In genomic region chr6:55775527-55775926, GRCm38 (mm10) we compare ENCODE assay signal across 18 mouse cellular contexts.
"Had no signal": no experiment of that assay in that cellular context is flagged by ENCODE, and none has a peak within 500 bp of the region (broad histone marks: within the 10 kb centered on the region; RNA-seq: fewer than 3 reads in every experiment).

No protein-coding gene starts in this region.

- DNase-seq: lung, embryonic 14.5 days; lung, postnatal 10 days; lung, postnatal 4 days; midbrain, embryonic 14.5 days; retina, postnatal 1 day; right cerebral cortex, adult 18-20 months; right cerebral cortex, postnatal 25 days; right cerebral cortex, postnatal 4 days; spleen, adult 18-20 months; thymus, adult 18-20 months; thymus, postnatal 14 days; thymus, postnatal 36 days had no signal

- H3K9ac ChIP-seq: lung, embryonic 14.5 days; midbrain, embryonic 12.5 days; neural tube, embryonic 13.5 days; neural tube, embryonic 15.5 days had no signal

- H3K4me2 ChIP-seq: lung, embryonic 14.5 days; midbrain, embryonic 12.5 days; neural tube, embryonic 13.5 days; neural tube, embryonic 15.5 days had no signal

- H3K27ac ChIP-seq: midbrain, embryonic 10.5 days; midbrain, embryonic 12.5 days; neural tube, embryonic 13.5 days; neural tube, embryonic 15.5 days had no signal

- H3K4me3 ChIP-seq: midbrain, embryonic 10.5 days; midbrain, embryonic 12.5 days; myocyte; neural tube, embryonic 13.5 days; neural tube, embryonic 15.5 days had no signal

- H3K27me3 ChIP-seq: midbrain, embryonic 12.5 days; neural tube, embryonic 13.5 days; neural tube, embryonic 15.5 days had no signal

- H3K36me3 ChIP-seq: midbrain, embryonic 10.5 days; midbrain, embryonic 12.5 days; neural tube, embryonic 13.5 days; neural tube, embryonic 15.5 days had no signal

- ATAC-seq: midbrain, embryonic 16.5 days had no signal

- H3K4me1 ChIP-seq: midbrain, embryonic 12.5 days; neural tube, embryonic 13.5 days; neural tube, embryonic 15.5 days had no signal

- H3K9me3 ChIP-seq: midbrain, embryonic 10.5 days; midbrain, embryonic 12.5 days; neural tube, embryonic 13.5 days; neural tube, embryonic 15.5 days had no signal
